Mouse (Mus musculus) lung, postnatal 4 days (tissue): ENCODE data around the gene Slc19a1.

ENCODE experiments used
- DNase-seq, 2 experiments: peaks; one replicate each; pipeline ENCODE4 v3.0.0; 2021

Slc19a1 gene

DNA sequence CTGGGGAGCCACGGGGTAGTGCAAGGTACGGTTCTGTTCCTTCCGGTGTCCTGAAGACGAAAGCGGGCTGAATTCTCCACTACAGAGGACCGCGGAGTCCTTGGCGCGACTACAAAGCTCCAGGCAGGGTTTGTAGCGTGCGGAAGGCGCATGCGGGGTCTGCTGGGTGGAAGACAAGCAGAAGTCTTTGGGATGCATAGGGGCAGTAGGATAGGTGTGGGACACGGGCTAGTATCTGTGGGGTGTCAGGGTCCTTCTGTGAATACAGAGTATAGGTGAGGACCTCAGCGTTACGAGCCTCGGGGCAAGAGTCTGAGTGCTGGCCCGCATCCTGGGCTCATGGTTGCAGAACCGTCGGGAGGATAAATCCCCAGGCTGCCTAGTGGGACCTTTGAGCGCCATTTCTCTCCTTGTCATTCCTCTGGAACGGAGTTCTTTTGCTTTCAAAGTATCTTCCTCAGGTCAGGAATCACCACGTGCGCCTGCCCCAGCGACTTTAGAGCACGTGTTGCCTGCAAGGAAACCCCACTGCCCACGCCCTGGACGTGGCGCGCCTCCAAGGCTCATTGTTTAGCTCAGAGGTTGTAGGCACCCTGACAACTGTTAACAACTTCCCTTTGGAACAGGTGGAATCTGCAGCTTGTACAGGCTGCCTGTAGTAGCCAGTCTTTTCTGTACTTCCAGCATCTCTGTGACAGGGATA lies 1.4 kb downstream of the Slc19a1 start:
- DNase-seq: peak; percentile 69 to 71

DNA sequence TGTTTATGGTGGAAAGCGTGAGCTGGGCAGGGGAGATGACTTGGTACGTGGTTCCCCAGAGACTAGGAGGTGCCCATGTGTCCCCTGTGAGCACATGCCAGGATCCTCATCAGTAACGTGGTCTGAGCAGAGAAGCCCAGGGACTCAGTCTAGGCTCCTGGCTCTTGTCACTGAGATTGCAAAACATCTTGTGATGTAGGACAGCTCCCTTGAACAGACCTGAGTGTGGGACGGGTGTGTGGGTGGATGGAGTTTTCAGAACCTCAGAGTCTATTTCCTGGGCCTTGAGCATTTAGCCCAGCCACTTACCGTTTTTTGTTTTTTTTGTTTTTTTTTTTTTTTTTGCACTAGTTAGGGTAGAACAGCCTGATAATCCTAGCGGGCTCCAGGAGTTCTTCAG lies 3.4 kb downstream of the Slc19a1 start:
- no peak for DNase-seq

DNA sequence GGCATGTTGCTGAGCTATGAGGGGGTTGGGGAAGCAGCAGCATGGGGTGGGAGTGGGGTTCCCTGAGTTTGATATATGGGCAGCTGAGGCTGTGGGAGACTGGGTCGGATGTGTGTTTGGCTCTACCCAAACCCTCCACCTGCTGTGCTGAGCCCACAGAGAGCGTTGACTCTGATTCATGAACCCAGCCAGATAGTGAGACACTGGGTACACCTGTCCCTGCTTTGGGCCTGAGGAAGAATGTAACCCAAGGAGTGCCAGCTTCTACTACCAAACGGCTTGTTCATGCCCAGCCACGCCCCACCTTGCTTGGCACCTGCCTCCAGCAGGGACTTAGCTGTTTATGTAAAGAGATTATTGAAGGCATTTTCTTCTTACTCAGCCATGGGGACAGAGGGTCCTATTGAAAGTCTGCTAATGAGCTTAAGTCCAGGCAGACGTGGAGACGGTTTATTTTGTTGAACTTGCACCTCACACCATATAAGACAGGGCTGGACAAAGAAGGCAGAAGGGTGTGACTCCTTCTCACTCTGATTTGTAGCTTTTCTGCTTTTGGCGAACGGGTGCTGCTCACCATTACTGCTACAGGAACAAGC lies 6.6 kb downstream of the Slc19a1 start:
- DNase-seq: no peak

DNA sequence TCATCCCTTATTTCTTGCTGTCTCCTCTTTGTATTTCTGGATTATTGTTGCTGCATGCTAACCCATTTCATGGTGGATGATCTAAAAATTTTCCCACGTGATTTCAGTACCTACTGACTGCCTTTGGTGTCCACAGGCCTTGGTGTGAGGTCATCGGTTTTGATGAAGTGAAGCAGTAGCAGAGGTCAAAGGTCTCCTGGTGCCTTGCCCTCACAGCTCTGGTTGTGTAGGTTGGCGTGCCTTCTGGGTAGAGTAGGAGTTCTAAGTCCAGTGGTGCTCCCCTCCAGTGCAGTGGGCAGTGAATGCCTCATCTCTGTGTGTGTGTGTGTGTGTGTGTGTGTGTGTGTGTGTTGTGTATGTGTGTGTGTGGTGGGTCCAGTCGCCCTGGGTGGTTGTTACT lies 16.2 kb downstream of the Slc19a1 start:
- DNase-seq: no peak

DNA sequence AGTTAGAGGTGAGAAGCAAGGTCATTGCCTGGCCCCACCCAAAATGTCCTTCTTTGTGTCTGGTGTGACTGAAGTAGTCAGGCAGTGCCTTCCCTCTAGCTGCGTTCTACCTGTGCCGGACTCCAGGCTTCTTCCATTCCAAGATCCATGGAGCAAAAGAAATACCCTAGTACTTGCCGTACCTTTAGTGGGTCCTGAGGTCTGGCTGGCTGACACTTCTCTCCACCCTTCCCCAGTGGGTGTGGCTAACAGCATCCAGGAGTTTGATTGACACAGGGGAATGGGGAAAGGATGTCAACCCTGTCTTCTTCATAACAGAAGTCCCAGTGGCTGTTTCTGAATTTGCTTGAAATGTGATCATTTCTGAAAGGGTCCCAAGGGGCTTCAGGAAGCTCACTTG lies 16.6 kb downstream of the Slc19a1 start:
- no peak for DNase-seq

DNA sequence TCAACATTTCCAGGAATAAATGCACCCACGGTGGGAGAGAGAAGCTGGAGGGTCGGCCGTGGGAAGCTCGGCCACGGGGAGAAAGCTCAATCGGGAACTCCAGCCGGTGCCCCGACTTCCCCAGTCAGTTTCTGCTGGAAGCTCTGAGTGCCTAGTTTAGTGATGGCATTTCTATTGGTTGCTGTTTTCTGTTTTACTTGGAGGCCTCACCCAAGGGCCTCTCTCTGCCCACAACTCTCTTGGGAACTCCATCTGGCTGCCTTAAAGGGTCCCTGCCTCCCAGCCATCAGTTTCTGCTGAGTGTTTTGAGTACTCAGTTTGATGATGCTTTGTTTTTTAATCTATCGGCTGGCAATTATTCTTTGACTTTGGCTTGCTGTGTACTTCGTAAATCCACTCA lies 24.7 kb downstream of the Slc19a1 start:
- no peak for DNase-seq

DNA sequence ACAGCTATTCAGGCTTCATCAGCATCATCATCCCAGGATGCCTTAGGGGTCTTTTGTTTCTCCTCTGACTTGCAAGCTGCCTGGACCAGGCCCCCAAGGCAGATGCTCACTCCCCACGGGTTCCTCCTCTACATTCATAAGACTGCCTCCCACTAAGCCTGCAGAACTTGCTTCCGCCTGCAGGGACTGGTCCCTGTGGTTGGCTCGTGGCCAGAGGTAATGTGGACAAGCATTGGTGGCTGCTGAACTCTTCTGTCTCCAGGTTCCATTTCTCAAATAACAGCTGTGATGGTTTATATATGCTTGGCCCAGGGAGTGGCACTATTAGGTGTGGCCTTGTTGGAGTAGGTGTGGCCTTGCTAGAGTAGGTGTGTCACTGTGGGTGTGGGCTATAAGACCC lies 29.4 kb downstream of the Slc19a1 start:
- peak in 1 of 2 experiments; percentile 25 for DNase-seq

DNA sequence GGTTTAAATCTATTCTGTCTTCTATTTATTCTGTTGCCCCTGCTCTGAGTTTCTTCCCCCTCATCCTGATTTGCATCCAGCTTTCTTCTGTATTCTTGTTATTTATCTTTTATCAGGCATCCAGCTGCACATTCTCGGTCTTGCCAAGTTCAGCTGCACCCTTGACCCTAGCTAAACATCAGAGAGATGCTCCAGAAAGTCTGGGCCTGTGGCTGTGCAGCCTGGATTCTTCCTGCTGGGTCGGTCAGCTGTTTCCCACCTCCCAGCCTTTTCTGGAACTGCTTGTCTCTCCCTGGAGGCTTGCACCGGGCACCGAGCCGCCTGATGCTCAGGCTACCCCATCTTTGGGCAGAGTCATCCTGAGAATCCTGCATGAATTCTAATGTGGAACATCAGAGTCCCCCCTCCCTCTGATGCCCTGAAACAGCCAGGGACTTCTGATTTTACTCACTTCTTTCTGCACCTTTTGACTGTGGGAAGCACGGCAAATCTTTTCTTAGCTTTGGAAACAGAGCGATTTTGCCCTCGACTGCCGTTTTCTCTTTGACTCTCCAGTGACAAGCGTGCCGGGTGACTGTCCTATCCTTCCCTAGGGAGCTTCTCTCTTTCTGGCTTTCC lies 30.5 kb downstream of the Slc19a1 start:
- DNase-seq: peak; percentile 67 to 85

DNA sequence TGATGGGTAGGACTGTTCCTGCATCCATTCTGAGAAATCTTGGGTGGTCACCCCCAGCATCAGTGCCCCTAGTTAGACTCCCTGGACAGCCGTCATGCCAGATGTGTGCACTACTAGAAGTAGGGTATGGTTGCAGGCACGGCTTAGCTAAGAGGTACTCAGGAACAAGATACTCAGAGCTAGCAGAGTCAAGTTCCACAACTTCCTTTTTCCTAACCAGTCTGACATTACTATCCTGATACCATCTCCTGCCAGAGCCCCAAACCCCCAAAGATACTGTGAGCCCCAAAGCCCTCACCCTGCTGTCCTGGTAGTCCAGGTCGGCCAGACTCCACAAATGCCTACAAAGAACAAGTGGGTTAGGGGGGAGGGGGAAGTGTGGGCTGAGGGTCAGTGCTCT lies 32.2 kb downstream of the Slc19a1 start:
- DNase-seq: no peak

DNA sequence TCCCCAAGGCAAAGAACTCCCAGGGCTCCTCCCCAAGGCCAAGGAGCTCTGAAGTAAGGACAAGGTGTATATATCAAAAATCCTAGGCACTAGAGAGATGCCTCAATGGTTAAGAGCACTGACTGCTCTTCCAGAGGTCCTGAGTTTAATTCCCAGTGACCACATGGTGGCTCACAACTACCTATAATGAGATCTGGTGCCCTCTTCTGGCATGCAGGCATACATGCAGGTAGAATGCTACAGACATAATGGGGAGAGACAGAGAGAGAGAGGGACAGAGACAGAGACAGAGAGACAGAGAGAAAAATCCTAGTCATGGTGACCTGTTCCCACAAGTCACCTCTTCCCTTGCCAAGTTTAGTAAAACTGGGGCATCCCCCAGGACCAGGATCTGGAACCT lies 32.6 kb downstream of the Slc19a1 start:
- no peak for DNase-seq

DNA sequence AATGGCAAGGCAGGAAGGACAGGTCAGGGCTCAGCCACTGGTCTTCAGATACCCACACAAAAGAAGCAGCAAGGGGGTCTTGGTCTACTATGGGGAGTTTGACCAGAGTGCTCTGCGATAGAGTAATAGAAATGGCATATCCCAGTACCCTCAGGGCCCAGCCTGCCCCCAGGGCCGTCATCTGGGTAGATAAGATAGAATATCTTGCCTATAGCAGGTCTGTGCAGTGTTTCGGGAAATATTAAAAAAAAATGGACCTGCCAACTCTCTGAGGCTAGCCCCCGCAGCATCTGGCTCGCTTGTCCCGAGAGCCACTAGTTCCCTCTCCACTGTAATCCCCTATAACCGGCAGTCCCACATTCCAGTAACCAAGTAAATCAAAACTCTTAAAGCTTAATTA lies 36.4 kb downstream of the Slc19a1 start:
- DNase-seq: no peak

DNA sequence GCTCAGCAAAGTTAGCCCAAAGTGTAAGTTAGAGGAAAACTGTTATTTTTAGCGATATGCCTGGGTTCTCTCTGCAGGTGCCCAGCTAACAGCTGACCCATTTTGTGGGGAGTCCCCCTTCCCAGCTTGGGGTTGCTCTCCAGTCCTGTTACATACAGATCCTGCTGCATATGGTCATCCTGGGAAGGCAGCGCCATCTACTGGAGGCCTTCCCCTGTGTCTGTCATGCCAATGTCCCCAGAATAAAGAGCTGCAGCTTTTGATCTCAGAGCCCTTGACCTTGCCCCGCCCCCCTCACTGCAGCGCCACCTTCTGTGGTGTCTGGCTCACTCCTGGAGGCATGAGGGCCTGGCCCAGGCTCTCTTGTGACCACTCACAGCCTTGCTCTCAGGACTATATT lies 38.0 kb downstream of the Slc19a1 start:
- DNase-seq: peak; percentile 65 to 71

DNA sequence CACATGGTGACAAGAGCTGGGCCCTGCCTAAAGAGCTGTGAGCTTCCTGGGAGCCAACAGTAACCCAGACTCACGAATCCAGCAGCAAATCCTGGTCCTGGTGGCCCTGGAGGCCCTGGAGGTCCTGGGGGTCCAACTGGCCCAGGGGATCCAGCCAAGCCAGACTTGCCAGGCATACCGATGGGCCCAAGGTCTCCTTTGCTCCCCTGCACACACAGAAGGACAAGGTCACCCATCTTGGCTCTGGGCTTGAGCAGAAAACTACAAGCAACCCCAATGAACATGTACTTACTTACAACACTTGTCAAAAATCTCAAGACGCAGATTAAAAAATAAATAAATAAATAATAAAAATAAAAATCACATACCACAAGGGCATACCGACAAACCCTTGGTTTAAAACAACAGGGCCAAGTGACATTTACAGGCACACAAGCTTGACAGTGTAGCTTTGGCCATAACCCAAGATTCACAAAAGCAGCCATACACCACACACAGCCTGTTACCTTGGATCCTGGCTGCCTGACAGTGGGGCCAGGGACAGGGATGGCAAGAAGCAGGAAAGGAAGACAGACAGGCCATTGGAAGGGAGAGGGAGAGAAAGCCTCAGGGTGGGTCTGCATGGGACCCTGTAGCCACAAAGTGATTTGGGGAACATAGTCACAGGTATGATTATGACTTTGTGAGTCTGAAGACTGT lies 42.4 kb downstream of the Slc19a1 start:
- DNase-seq: no peak

DNA sequence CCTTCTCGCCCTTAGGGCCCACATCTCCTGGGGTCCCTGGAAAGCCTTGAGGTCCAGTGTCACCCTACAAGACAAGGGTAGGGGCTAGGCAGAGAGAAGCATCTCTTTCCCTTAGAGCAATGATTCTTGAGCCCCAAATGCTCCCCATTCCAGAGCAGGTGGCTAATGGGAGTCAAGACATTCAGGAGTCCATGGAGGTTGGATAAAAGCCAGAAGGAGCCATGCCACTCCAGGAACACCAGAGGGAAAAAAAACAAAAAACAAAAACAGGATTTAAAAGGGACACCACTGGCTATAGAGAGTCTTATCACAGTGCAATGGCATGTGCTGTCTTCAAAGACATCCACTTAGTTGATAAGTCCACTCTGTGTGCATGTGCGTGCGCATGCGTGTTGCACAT lies 46.4 kb downstream of the Slc19a1 start:
- no peak for DNase-seq

DNA sequence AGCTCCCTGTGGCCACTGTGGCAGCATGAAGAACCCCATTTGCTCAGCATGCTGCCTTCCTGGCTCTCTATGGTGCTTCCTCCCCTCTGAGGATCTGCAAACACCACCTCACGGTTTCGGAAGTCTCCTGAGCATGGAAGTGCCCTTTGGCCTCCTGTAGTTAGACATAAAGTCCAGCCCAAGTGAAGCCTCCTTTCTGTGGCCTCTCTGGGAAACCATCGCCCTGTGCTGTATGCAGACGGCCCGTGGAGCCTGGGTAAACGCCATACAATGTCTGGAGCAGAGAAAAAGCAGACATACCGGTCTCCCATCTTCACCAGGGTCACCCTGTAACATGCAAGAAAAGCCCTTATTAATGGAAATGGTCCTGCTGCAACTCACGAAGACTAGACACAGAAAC lies 46.9 kb downstream of the Slc19a1 start:
- DNase-seq: no peak

DNA sequence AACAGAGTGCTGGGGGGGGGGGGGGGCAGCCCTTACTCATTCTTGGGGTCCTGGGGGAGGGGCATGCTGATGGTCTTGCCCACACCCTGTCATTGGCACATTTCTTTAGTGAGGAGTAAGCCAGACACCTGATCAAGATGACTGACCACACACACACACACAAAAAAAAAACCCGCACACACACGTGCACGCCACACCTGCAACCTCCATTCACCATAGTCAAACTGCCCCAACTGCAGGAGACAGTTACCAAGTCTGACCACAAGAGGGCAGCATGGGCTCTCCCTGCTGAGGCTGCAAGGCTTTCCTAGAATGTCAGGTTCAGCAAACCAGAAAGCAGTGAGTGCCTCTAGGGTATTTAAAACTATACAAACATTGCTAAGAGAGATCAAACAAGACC lies 50.4 kb downstream of the Slc19a1 start:
- peak; percentile 69 to 82 for DNase-seq

DNA sequence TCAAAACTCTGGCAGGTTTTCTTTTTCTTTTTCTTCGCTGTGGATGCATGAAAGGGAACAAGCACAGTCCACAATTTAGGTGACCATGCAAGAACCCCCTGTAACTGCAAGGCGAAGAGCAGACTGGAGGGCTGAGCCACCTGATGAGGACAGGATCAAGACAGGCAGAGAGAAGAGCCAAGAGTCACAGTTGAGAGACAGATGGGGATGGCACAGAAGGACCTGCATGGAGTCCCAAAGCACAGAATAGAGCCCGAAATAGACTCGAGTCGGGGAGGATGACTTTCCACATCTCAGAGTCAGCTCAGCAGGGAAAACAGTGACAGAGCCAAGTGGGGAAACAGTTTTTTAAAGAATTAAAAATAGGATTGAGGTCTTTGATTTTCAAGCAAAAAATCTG lies 50.9 kb downstream of the Slc19a1 start:
- no peak for DNase-seq

DNA sequence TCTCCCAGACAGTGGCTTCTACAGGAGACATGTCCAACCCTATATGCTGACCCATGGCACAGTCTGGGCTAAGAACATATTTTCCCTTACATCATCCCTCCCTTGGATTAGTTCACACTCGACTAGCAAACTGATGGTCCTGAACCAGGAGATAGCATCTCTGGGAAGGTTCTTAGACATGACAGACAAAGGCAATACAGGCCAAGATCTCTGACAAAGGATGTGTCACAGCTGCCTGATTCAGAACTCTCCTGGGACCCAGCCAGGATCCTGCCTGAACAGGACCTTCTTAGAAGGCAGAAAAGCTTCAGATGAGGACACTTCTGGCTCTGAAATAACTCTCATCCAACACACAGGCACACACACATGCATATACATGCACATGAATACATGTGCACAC lies 52.5 kb downstream of the Slc19a1 start:
- peak in 1 of 2 experiments; percentile 53 for DNase-seq

DNA sequence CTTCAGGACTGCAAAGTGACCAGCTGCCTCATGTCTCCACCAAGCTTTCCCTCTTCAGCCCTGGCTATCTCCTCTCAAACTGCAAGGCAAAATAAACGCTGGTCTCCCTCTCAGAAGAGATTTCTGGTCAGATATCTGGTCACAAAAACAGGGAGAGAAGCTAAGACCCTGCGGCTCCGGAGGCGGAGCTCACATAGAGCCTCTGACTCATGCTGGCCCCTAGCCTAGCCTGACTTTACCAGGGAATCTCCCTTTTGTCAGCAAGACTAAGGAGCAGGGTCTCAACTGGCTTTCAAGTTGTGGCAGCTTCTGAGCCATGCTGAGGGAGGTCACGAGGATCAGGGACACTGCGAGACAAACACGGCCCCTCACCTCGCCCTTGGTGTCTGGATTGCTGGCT lies 57.3 kb downstream of the Slc19a1 start:
- DNase-seq: peak; percentile 49 to 65

DNA sequence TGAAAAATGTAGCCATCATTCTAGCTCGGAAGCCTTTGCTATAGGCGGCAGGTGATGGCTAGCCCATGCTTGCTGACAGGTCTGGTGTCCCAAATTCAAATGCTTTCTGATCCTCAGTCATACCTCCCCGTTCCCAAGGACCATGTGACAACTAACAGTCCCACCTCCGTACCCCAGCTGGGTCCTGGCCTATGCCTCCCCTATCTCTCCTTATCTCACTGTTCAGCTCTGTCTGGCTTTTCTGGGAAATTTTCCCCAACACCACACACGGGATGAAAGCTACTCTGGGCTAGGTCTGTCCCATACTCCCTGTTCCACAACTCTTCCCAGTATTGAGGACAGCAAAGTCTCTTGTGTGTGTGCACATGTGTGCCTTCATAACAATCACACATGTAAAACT lies 58.0 kb downstream of the Slc19a1 start:
- no peak for DNase-seq

DNA sequence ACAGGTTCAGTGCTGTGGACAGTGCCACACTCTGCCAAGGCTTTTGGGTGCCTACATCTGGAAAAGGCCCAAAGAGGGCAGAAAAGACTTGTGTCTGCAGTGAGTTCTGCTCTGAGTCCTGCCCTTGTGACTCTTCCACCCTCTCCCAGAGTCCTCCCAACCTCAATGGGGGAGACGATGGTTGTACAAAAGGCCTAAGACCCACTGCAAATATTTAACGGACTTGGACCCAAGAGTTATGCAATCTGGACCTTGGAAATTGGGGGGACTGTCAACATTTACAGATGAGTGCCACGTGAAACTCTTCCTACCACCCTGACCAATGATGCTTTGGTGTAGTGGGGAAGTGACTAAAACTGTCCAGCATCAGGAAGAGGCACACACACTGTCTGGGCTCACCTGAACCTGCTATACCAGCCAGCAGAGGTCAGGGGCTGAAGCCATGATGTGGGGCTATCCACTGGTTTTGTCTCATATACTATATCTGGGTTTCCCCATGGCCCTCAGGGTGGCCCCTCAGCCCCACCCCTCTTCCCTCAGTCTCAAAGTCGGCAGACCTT lies 59.6 kb downstream of the Slc19a1 start:
- no peak for DNase-seq

DNA sequence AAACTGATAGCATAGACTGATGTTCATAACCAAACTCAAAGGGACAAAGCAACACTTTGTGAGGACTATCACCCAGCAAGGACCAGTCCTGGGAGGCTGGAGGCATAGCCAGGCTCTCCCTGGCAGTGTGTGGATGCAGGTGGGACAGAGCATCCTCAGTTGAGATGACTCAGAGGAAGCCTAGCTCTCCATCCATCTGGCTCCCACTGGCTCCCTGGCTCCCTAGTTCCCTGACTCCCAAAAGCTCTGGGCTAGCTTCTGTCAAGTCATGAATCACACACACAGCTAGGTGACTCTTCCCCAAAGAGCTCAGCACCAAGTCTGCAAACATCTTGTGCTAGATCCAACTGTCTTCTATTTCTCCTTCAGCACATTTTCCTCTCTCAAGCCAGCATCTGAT lies 61.8 kb downstream of the Slc19a1 start:
- DNase-seq: no peak

DNA sequence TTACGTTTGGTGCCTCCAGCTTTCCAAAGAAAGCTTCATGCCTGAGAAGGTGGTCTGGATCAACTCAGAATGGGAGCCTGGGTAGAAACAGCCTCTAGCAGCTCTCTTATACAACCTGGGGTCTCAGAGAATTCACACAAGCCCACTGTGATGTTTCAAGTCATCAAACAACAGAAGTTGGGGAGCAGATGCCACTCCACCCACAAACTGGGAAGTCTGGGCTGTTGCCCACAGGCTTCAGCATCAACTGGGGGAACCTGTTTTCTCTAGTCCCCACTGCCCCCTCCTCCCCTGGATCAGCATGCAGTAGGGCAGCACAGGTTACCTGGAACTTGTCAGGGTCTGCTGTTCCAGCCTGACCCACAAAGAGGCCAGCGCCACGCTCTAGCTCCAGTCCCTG lies 63.6 kb downstream of the Slc19a1 start:
- no peak for DNase-seq
